In the genomic region with DNA sequence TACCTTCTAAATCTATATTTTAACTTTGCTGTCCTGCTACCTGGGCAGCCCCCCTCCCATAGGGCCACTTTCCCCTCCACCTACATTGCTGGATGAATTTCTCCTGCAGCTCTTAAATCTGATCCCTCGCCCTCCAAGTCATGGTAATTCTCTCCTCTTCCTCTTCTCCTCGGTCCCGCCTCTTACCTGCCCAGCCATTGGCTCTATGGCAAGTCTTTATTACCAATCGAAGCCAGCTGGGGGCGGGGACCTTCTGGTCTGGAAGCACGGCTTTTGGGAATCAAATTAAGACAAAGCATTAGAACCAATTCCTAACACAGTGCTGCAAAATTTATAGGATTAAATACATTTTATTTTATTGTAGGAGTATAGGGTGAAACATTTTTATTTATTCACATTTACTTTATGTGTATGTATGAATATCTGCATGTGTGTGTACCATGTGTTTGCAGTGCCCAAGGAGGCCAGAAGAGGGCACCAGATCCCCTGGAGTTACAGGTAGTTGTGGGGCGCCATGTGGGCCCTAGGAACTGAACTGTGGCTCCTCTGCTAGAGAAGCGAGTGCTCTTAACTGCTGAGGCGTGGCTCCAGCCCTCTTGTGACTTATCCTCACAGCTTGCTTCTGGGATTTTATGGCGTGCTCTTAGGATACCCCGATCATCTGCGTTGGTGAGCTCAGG, we compare ENCODE assay signal across 28 mouse cellular contexts. TPM values are rescaled to one million over a fixed set of nuclear protein-coding genes. Genes with fewer than 3 reads are reported as not detected.
DNase-seq lines count a peak whose midpoint lies in the region; ATAC-seq and TF ChIP-seq lines count a peak whose summit lies in the region.
"Had no signal": no experiment of that assay in that cellular context is flagged by ENCODE, and none has a peak within 500 bp of the region (broad histone marks: within the 10 kb centered on the region; RNA-seq: fewer than 3 reads in every experiment).

No protein-coding gene starts in this region.

- no peak for TF ChIP-seq EP300 in liver, embryonic 14.5 days (IDR thresholded peaks at IDR 0.05; ENCODE audit: low read depth)

- no peak for DNase-seq in kidney, postnatal 0 days (ENCODE audit: low spot score)
- DNase-seq in kidney, adult 2 months = no peak
- DNase-seq in liver, embryonic 14.5 days (ENCODE audit: low read depth in 3 of 3, low spot score in 3 of 3) = no peak
- DNase-seq in liver = no peak
- DNase-seq in ES-CJ7 (ENCODE audit: low read depth, low spot score) = peak; percentile 60
- peak; percentile 46 for DNase-seq in testis, postnatal 14 days (ENCODE audit: low spot score)
- no peak for DNase-seq in adrenal gland, adult 2 months
- DNase-seq: cerebellum, adult 11-12 months; cerebellum, postnatal 10 days; gastrocnemius, postnatal 14 days; heart, adult 18-20 months; heart, postnatal 14 days; left cerebral cortex, postnatal 4 days; retina, postnatal 1 day; right cerebral cortex, postnatal 25 days; thymus, adult 18-20 months; thymus, postnatal 36 days had no signal

- no peaks in the 10 kb centered on the region for H3K36me3 ChIP-seq in kidney, postnatal 0 days (ENCODE audit: insufficient read depth, low read length)
- no peaks in the 10 kb centered on the region for H3K36me3 ChIP-seq in kidney, adult 2 months (ENCODE audit: control insufficient read depth, insufficient read depth, low read length)
- H3K36me3 ChIP-seq in liver, embryonic 14.5 days (replicated peaks; ENCODE audit: control insufficient read depth, insufficient read depth, low read depth) = no peaks in the 10 kb centered on the region
- H3K36me3 ChIP-seq: embryonic facial prominence, embryonic 10.5 days; forebrain, embryonic 10.5 days; heart, embryonic 13.5 days; hindbrain, embryonic 12.5 days; liver, embryonic 15.5 days; neural tube, embryonic 13.5 days had no signal

- H3K4me1 ChIP-seq in kidney, postnatal 0 days (replicated peaks; ENCODE audit: insufficient read depth, low read length) = no peaks in the 10 kb centered on the region
- H3K4me1 ChIP-seq in kidney, adult 2 months (ENCODE audit: control insufficient read depth, insufficient read depth, low read length) = peaks cover 3% of the 10 kb centered on the region; the same call in 1 of the 2 replicates
- H3K4me1 ChIP-seq in liver, embryonic 14.5 days (replicated peaks; ENCODE audit: control insufficient read depth in 2 of 2, insufficient read depth in 2 of 2, low read length in 1 of 2) = no peaks in the 10 kb centered on the region
- H3K4me1 ChIP-seq: embryonic facial prominence, embryonic 10.5 days; forebrain, embryonic 10.5 days; heart, embryonic 13.5 days; hindbrain, embryonic 12.5 days had no signal

- peak; percentile 11; the same call in 1 of the 2 replicates for ATAC-seq in kidney, postnatal 0 days (replicated peaks; ENCODE audit: low FRiP score, low read depth)
- no peak for ATAC-seq in liver, embryonic 14.5 days (ENCODE audit: insufficient read depth)
- ATAC-seq: forebrain, embryonic 16.5 days; midbrain, embryonic 16.5 days had no signal

- H3K9me3 ChIP-seq in kidney, postnatal 0 days (replicated peaks; ENCODE audit: low read length) = no peaks in the 10 kb centered on the region
- H3K9me3 ChIP-seq in liver, embryonic 14.5 days (ENCODE audit: control insufficient read depth, low read length) = no peaks in the 10 kb centered on the region
- H3K9me3 ChIP-seq: heart, embryonic 13.5 days; hindbrain, embryonic 12.5 days; liver, embryonic 15.5 days; neural tube, embryonic 13.5 days had no signal

- TF ChIP-seq CTCF in kidney, postnatal 0 days (IDR thresholded peaks at IDR 0.05; ENCODE audit: low read depth) = peak; percentile 39; the same call in 1 of the 2 replicates
- no peak; the same call in 1 of the 2 replicates for TF ChIP-seq CTCF in kidney, adult 2 months (conservative IDR thresholded peaks at IDR 0.05; ENCODE audit: insufficient read depth, insufficient read length, low read depth, low read length)
- peak; percentile 43 for TF ChIP-seq CTCF in liver, embryonic 14.5 days (IDR thresholded peaks at IDR 0.05; ENCODE audit: low read depth)

- no peak overlapping the region for H3K4me3 ChIP-seq in kidney, postnatal 0 days (replicated peaks; ENCODE audit: low read depth, low read length)
- H3K4me3 ChIP-seq in kidney, adult 2 months (ENCODE audit: insufficient read depth, low read depth, low read length) = no peak overlapping the region
- no peak overlapping the region for H3K4me3 ChIP-seq in liver, embryonic 14.5 days (ENCODE audit: insufficient read depth in 1 of 2, low read depth in 2 of 2, low read length in 2 of 2)
- H3K4me3 ChIP-seq: embryonic facial prominence, embryonic 10.5 days; forebrain, embryonic 10.5 days; heart, embryonic 13.5 days; hindbrain, embryonic 12.5 days; liver, embryonic 15.5 days; myocyte; neural tube, embryonic 13.5 days had no signal

- no peak overlapping the region for H3K4me2 ChIP-seq in kidney, postnatal 0 days (ENCODE audit: low read length)
- H3K4me2 ChIP-seq in liver, embryonic 14.5 days (ENCODE audit: low read depth) = no peak overlapping the region
- H3K4me2 ChIP-seq: heart, embryonic 13.5 days; hindbrain, embryonic 12.5 days; liver, embryonic 15.5 days; neural tube, embryonic 13.5 days had no signal

- H3K9ac ChIP-seq in kidney, postnatal 0 days (ENCODE audit: low read depth, low read length) = no peak overlapping the region
- no peak overlapping the region for H3K9ac ChIP-seq in liver, embryonic 14.5 days (replicated peaks)
- H3K9ac ChIP-seq: heart, embryonic 13.5 days; hindbrain, embryonic 12.5 days; liver, embryonic 15.5 days; neural tube, embryonic 13.5 days had no signal

- WGBS in kidney, postnatal 0 days = 89% methylated on average over 12 of the region's 12 CpGs
- 76% methylated on average over 12 of the region's 12 CpGs for WGBS in kidney, adult 2 months
- WGBS in liver, embryonic 14.5 days (ENCODE audit: insufficient replicate concordance) = 79% methylated on average over 12 of the region's 12 CpGs

- no peak for TF ChIP-seq POLR2A in kidney, adult 2 months (IDR thresholded peaks at IDR 0.05; ENCODE audit: low read depth, low read length)

- H3K27ac ChIP-seq in kidney, postnatal 0 days = no peak overlapping the region
- no peak overlapping the region for H3K27ac ChIP-seq in kidney, adult 2 months (ENCODE audit: insufficient read depth, low read depth, low read length)
- no peak overlapping the region for H3K27ac ChIP-seq in liver, embryonic 14.5 days
- H3K27ac ChIP-seq: embryonic facial prominence, embryonic 10.5 days; forebrain, embryonic 10.5 days; heart, embryonic 13.5 days; hindbrain, embryonic 12.5 days; liver, embryonic 15.5 days; neural tube, embryonic 13.5 days had no signal

- no peaks in the 10 kb centered on the region for H3K27me3 ChIP-seq in kidney, postnatal 0 days (ENCODE audit: insufficient read depth, low read length)
- no peaks in the 10 kb centered on the region for H3K27me3 ChIP-seq in kidney, adult 2 months (replicated peaks; ENCODE audit: control insufficient read depth, insufficient read depth, low read length)
- no peaks in the 10 kb centered on the region; the same call in 1 of the 2 replicates for H3K27me3 ChIP-seq in liver, embryonic 14.5 days (ENCODE audit: control insufficient read depth, insufficient read depth, low read length)
- H3K27me3 ChIP-seq: heart, embryonic 13.5 days; hindbrain, embryonic 12.5 days; neural tube, embryonic 13.5 days had no signal

RNA-seq across cellular contexts. Expression of a gene that starts 26.2 kb away (rescaled TPM):
- 236 and 272 TPM in 2 replicates for polyA plus RNA-seq in kidney, postnatal 0 days (2015; fragmentation: Nextera tagmentation; extraction: Ambion mirVana)
- 71.8 and 90.6 TPM in 2 replicates for polyA plus RNA-seq in kidney, adult 2 months (2012; rRNA removed)
- polyA plus RNA-seq in liver, embryonic 14.5 days (2012; rRNA removed) = 102 and 132 TPM in 2 replicates
- 183 and 201 TPM in 2 replicates for polyA plus RNA-seq in liver, embryonic 14.5 days (2014; fragmentation: Nextera tagmentation; extraction: Ambion mirVana)
- 100 to 1,000 TPM; 167 to 190 TPM for total RNA-seq in adrenal gland, adult 2 months (2021)
- 128 and 132 TPM in 2 replicates for polyA plus RNA-seq in adrenal gland, adult 2 months (2012; rRNA removed)

RNA-seq across cellular contexts. Expression of a gene that starts 59.2 kb away (rescaled TPM):
- 21.2 and 24.2 TPM in 2 replicates for polyA plus RNA-seq in kidney, postnatal 0 days (2015; fragmentation: Nextera tagmentation; extraction: Ambion mirVana)
- polyA plus RNA-seq in kidney, adult 2 months (2012; rRNA removed) = 31.2 and 40.0 TPM in 2 replicates
- not detected in 2 replicates for polyA plus RNA-seq in liver, embryonic 14.5 days (2012; rRNA removed)
- not detected in 2 replicates for polyA plus RNA-seq in liver, embryonic 14.5 days (2014; fragmentation: Nextera tagmentation; extraction: Ambion mirVana)
- not detected for total RNA-seq in adrenal gland, adult 2 months (2021)
- polyA plus RNA-seq in adrenal gland, adult 2 months (2012; rRNA removed) = 0.03 TPM in 1 of 2 replicates, not detected in the other
- total RNA-seq: gastrocnemius, postnatal 14 days; left cerebral cortex, adult 8-10 months had no signal
- polyA plus RNA-seq: cortical plate, adult 2 months; forebrain, embryonic 10.5 days; forebrain, embryonic 16.5 days; heart, embryonic 13.5 days; hindbrain, embryonic 12.5 days; myocyte; neural tube, embryonic 13.5 days had no signal

Comparison
In these comparisons a context has a peak if more than half of its experiments do, and no peak if none do; other contexts are left out.
1. DNase-seq: peak in ES-CJ7 (single experiment) and testis, postnatal 14 days (single experiment); none in kidney, postnatal 0 days (single experiment), kidney, adult 2 months (single experiment), liver, embryonic 14.5 days (0 of 3), liver (single experiment) and adrenal gland, adult 2 months (single experiment).
2. RNA of a gene that starts 59.2 kb away (polyA plus RNA-seq): 31.2 to 40.0 TPM in kidney, adult 2 months and 21.2 to 24.2 TPM in kidney, postnatal 0 days; 0.03 TPM in adrenal gland, adult 2 months and not detected in liver, embryonic 14.5 days; every median in the first group is over 10 times any median in the second.